ENCODE assay signal across 11 mouse cellular contexts in the genomic region with DNA sequence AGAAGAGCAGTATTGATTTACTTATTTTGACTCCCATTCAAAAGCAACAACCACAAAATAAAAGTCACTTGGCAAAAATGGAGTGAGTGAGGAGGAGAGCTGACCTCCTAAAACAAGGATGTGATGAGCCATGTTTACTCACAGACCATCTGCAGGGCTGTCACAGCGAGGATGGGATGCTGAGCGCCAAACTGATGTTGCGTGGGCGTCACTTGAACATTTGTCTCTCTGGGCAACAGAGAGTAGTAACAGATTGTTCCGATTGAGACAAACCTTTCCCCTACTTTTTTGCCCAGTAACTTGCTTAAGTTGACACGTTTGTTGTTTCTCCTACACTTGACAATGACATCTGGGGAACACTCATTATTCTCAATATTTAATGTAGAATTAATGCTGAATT.
DNase-seq lines count a peak whose midpoint lies in the region; ATAC-seq and TF ChIP-seq lines count a peak whose summit lies in the region.
"Had no signal": no experiment of that assay in that cellular context is flagged by ENCODE, and none has a peak within 500 bp of the region (broad histone marks: within the 10 kb centered on the region; RNA-seq: fewer than 3 reads in every experiment).

No protein-coding gene starts in this region.

- no peak overlapping the region for H3K9ac ChIP-seq in hindbrain, postnatal 0 days (replicated peaks; ENCODE audit: low read length)
- H3K9ac ChIP-seq in forebrain, embryonic 11.5 days (ENCODE audit: low read length), result no peak overlapping the region
- no peak overlapping the region for H3K9ac ChIP-seq in liver, embryonic 12.5 days
- H3K9ac ChIP-seq: forebrain, embryonic 13.5 days; midbrain, embryonic 15.5 days had no signal

- 0 out of 2 replicates have a peak overlapping the region, but pooled peaks have one; percentile 18 for H3K27ac ChIP-seq in brown adipose tissue, adult 24 weeks (replicated peaks; ENCODE audit: low read depth, low read length)
- peak overlapping the region; percentile 53; the same call in 1 of the 2 replicates for H3K27ac ChIP-seq in layer of hippocampus, adult 2 months
- no peak overlapping the region for H3K27ac ChIP-seq in hindbrain, postnatal 0 days
- H3K27ac ChIP-seq in forebrain, embryonic 11.5 days (ENCODE audit: low read depth, low read length), result no peak overlapping the region
- H3K27ac ChIP-seq in liver, embryonic 12.5 days, result no peak overlapping the region
- H3K27ac ChIP-seq: forebrain, embryonic 13.5 days; midbrain, embryonic 15.5 days had no signal

- no peaks in the 10 kb centered on the region for H3K79me2 ChIP-seq in myocyte (ENCODE audit: control insufficient read depth, insufficient read depth)

- peak overlapping the region; percentile 44 for H3K4me2 ChIP-seq in myocyte (ENCODE audit: low read depth)
- no peak overlapping the region for H3K4me2 ChIP-seq in hindbrain, postnatal 0 days (ENCODE audit: low read depth, low read length)
- no peak overlapping the region for H3K4me2 ChIP-seq in forebrain, embryonic 11.5 days (ENCODE audit: low read depth, low read length, severe bottlenecking)
- no peak overlapping the region for H3K4me2 ChIP-seq in liver, embryonic 12.5 days
- H3K4me2 ChIP-seq: forebrain, embryonic 13.5 days; midbrain, embryonic 15.5 days had no signal

- no peaks in the 10 kb centered on the region for H3K9me3 ChIP-seq in hindbrain, postnatal 0 days (ENCODE audit: low read length)
- H3K9me3 ChIP-seq in forebrain, embryonic 11.5 days (ENCODE audit: control insufficient read depth, low read length), result no peaks in the 10 kb centered on the region
- no peaks in the 10 kb centered on the region for H3K9me3 ChIP-seq in liver, embryonic 12.5 days (replicated peaks)
- H3K9me3 ChIP-seq: forebrain, embryonic 13.5 days; midbrain, embryonic 15.5 days had no signal

- TF ChIP-seq CTCF in layer of hippocampus, adult 2 months (conservative IDR thresholded peaks at IDR 0.05), result no peak
- no peak for TF ChIP-seq CTCF in hindbrain, postnatal 0 days (IDR thresholded peaks at IDR 0.05; ENCODE audit: low read depth)

- TF ChIP-seq POLR2A in myocyte (IDR thresholded peaks at IDR 0.05; ENCODE audit: insufficient read length, low read depth), result no peak

- no peak overlapping the region for H3ac ChIP-seq in myocyte (ENCODE audit: control insufficient read depth, insufficient read length)

- 66% methylated on average over 6 of the region's 6 CpGs for WGBS in hindbrain, postnatal 0 days
- 94% methylated on average over 6 of the region's 6 CpGs for WGBS in forebrain, embryonic 11.5 days
- 71% methylated on average over 6 of the region's 6 CpGs for WGBS in liver, embryonic 12.5 days (ENCODE audit: insufficient replicate concordance)

- no peak overlapping the region for H3K4me3 ChIP-seq in brown adipose tissue, adult 24 weeks (ENCODE audit: insufficient read depth, low read depth, low read length)
- H3K4me3 ChIP-seq in layer of hippocampus, adult 2 months, result no peak overlapping the region
- no peak overlapping the region for H3K4me3 ChIP-seq in myocyte
- H3K4me3 ChIP-seq in hindbrain, postnatal 0 days (ENCODE audit: low read length), result no peak overlapping the region
- H3K4me3 ChIP-seq in forebrain, embryonic 11.5 days (ENCODE audit: low read depth, low read length), result no peak overlapping the region
- no peak overlapping the region for H3K4me3 ChIP-seq in liver, embryonic 12.5 days
- H3K4me3 ChIP-seq: forebrain, embryonic 13.5 days; midbrain, embryonic 15.5 days had no signal

- peak; percentile 92 for DNase-seq in heart, adult 11 months
- no peak for DNase-seq in heart, adult 8-10 months (ENCODE audit: low spot score)
- peak; percentile 78 to 84 for DNase-seq in layer of hippocampus, adult 2 months (ENCODE audit: low spot score in 2 of 2)
- no peak for DNase-seq in hindbrain, postnatal 0 days (ENCODE audit: low spot score)
- DNase-seq in forebrain, embryonic 11.5 days (ENCODE audit: low spot score), result no peak

- no peak for ATAC-seq in hindbrain, postnatal 0 days
- ATAC-seq in forebrain, embryonic 11.5 days (replicated peaks; ENCODE audit: low FRiP score), result no peak
- no peak for ATAC-seq in liver, embryonic 12.5 days
- ATAC-seq: forebrain, embryonic 13.5 days; hindbrain, embryonic 16.5 days; midbrain, embryonic 15.5 days had no signal

- no peaks in the 10 kb centered on the region for H3K4me1 ChIP-seq in brown adipose tissue, adult 24 weeks (ENCODE audit: control insufficient read depth, insufficient read depth, insufficient read length, low read length)
- no peaks in the 10 kb centered on the region for H3K4me1 ChIP-seq in hindbrain, postnatal 0 days (ENCODE audit: insufficient read depth, low read length)
- H3K4me1 ChIP-seq in forebrain, embryonic 11.5 days (replicated peaks; ENCODE audit: control insufficient read depth, insufficient read depth, low read length), result no peaks in the 10 kb centered on the region
- no peaks in the 10 kb centered on the region for H3K4me1 ChIP-seq in liver, embryonic 12.5 days
- H3K4me1 ChIP-seq: forebrain, embryonic 13.5 days; midbrain, embryonic 15.5 days had no signal

- no peaks in the 10 kb centered on the region for H3K36me3 ChIP-seq in myocyte (ENCODE audit: control insufficient read depth, insufficient read depth)
- no peaks in the 10 kb centered on the region for H3K36me3 ChIP-seq in hindbrain, postnatal 0 days (ENCODE audit: insufficient read depth, low read length)
- no peaks in the 10 kb centered on the region for H3K36me3 ChIP-seq in forebrain, embryonic 11.5 days (ENCODE audit: control insufficient read depth, insufficient read depth, low read length)
- H3K36me3 ChIP-seq in liver, embryonic 12.5 days, result no peaks in the 10 kb centered on the region
- H3K36me3 ChIP-seq: midbrain, embryonic 15.5 days had no signal

- no peaks in the 10 kb centered on the region for H3K27me3 ChIP-seq in myocyte (ENCODE audit: control insufficient read depth, insufficient read depth, insufficient read length)
- H3K27me3 ChIP-seq in hindbrain, postnatal 0 days (ENCODE audit: insufficient read depth, low read length), result no peaks in the 10 kb centered on the region
- no peaks in the 10 kb centered on the region for H3K27me3 ChIP-seq in forebrain, embryonic 11.5 days (ENCODE audit: control insufficient read depth, insufficient read depth, low read length)
- H3K27me3 ChIP-seq in liver, embryonic 12.5 days (replicated peaks), result no peaks in the 10 kb centered on the region; the same call in 1 of the 2 replicates
- H3K27me3 ChIP-seq: forebrain, embryonic 13.5 days; midbrain, embryonic 15.5 days had no signal

TF ChIP-seq in myocyte, 11 proteins besides CTCF, POLR2A, EP300 and RAD21:
- no peak for TF ChIP-seq POLR2AphosphoS2 (IDR thresholded peaks at IDR 0.05; ENCODE audit: insufficient read length, low read depth)
- TF ChIP-seq E2F4 (IDR thresholded peaks at IDR 0.05; ENCODE audit: insufficient read depth), result no peak
- TF ChIP-seq CEBPB (IDR thresholded peaks at IDR 0.05; ENCODE audit: insufficient read depth, poor library complexity, severe bottlenecking), result no peak
- no peak for TF ChIP-seq MYOG (IDR thresholded peaks at IDR 0.05; ENCODE audit: control insufficient read depth in 1 of 3, insufficient read depth in 1 of 3, insufficient read length in 2 of 3, low read depth in 2 of 3)

Comparison
In these comparisons a context has a peak if more than half of its experiments do, and no peak if none do; other contexts are left out.
1. DNase-seq: peak in heart, adult 11 months (single experiment) and layer of hippocampus, adult 2 months (2 of 2); none in heart, adult 8-10 months (single experiment), hindbrain, postnatal 0 days (single experiment) and forebrain, embryonic 11.5 days (single experiment).
2. H3K27ac ChIP-seq: peak in brown adipose tissue, adult 24 weeks (single experiment) and layer of hippocampus, adult 2 months (single experiment); none in hindbrain, postnatal 0 days (single experiment), forebrain, embryonic 11.5 days (single experiment) and liver, embryonic 12.5 days (single experiment).